Mouse (Mus musculus): ENCODE data around the gene Zfp174. TPM values are rescaled to one million over a fixed set of nuclear protein-coding genes. Genes with fewer than 3 reads are reported as not detected.
"Not testable (repeated sequence)": the region's sequence is repeated elsewhere in the genome, so short reads cannot be mapped to it uniquely, and the experiment has no call there.

Gene Zfp174
- polyA plus RNA-seq (2015; fragmentation: Nextera tagmentation; extraction: Ambion mirVana) = 0.92 and 1.2 TPM in 2 replicates

DNA sequence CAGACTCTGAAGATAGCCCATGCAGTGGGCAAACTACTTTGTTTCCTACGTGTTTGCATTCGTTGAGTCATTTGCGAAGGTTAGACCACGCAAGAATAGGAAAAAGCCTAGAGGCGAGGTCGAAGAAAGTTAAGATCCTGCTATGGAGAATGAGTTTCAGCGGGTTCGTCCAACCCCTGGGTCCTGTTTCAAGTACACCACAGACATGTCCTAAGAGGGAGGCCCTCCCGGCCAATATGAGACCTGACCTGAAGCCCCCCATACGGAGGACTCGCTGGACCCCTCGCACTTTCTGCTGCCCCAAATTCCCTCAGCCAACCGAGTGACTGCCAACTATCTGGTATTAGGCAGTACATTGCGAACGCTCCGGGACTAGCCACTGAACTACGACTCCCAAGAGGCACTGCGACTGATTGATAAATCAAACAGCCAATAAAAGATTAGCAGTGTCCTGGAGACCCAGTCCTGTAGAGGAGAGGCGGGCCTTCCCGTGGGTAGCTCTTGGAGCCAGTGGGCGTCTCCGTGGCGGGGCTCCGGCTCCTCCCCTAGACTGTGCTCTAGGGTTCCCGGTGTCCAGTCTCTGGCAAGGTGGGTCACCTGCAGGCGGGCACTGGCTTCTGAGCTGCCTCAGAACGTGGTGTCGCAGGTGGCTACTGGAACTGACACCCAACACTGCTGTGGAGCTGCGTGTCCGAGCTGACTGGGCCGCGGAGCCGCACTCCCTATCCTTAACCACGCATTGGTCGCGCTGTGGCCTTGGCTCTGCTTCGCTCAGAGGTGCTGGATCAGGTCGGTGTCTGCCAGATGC, at the start of gene Zfp174:
Gene Zfp174, plus strand, starts transcription at position 558 of the 808 bp plus-strand sequence.
- DNase-seq (ENCODE audit: low spot score) (peak; percentile 98), ATAC-seq (replicated peaks; ENCODE audit: low FRiP score, low read depth) (peak; percentile 100)
- peak within 1 kb of the TSS; percentile 68 for H3K4me3 ChIP-seq (replicated peaks; ENCODE audit: low read depth, low read length)
- no peaks in the 10 kb centered on the region for H3K4me1 ChIP-seq (replicated peaks; ENCODE audit: insufficient read depth, low read length)
- no peaks in the 10 kb centered on the region for H3K9me3 ChIP-seq (replicated peaks; ENCODE audit: low read length)
- peak within 1 kb of the TSS; percentile 74 for H3K4me2 ChIP-seq (ENCODE audit: low read length)
- peak within 1 kb of the TSS; percentile 63 for H3K27ac ChIP-seq
- no peaks in the 10 kb centered on the region for H3K36me3 ChIP-seq (ENCODE audit: insufficient read depth, low read length)
- TF ChIP-seq CTCF (IDR thresholded peaks at IDR 0.05; ENCODE audit: low read depth) = 0 out of 2 replicates have a peak, but pooled peaks have one; percentile 19
- H3K27me3 ChIP-seq (ENCODE audit: insufficient read depth, low read length) = no peaks in the 10 kb centered on the region
- 2% methylated on average over 38 of the region's 38 CpGs for WGBS
- peak within 1 kb of the TSS; percentile 70 for H3K9ac ChIP-seq (ENCODE audit: low read depth, low read length)

- Histone ChIP-seq H3K4me1 (replicated peaks; ENCODE audit: insufficient read depth, low read length) (no peaks in the 10 kb centered on the region), H3K4me3 (replicated peaks; ENCODE audit: low read depth, low read length) (no peak overlapping the region), H3K4me2 (ENCODE audit: low read length) (no peak overlapping the region), H3K27ac (no peak overlapping the region), H3K9ac (ENCODE audit: low read depth, low read length) (no peak overlapping the region), H3K9me3 (replicated peaks; ENCODE audit: low read length) (no peaks in the 10 kb centered on the region), H3K27me3 (ENCODE audit: insufficient read depth, low read length) (no peaks in the 10 kb centered on the region), H3K36me3 (ENCODE audit: insufficient read depth, low read length) (no peaks in the 10 kb centered on the region)
- no peak for DNase-seq (ENCODE audit: low spot score)
- no peak for ATAC-seq (replicated peaks; ENCODE audit: low FRiP score, low read depth)
- 92% methylated on average over 3 of the region's 3 CpGs for WGBS
- TF ChIP-seq CTCF (IDR thresholded peaks at IDR 0.05; ENCODE audit: low read depth) = no peak
Observed at GRCm38 (mm10) chr16:3808176-3808575, 38.9 kb upstream of the Zfp174 start.

DNA sequence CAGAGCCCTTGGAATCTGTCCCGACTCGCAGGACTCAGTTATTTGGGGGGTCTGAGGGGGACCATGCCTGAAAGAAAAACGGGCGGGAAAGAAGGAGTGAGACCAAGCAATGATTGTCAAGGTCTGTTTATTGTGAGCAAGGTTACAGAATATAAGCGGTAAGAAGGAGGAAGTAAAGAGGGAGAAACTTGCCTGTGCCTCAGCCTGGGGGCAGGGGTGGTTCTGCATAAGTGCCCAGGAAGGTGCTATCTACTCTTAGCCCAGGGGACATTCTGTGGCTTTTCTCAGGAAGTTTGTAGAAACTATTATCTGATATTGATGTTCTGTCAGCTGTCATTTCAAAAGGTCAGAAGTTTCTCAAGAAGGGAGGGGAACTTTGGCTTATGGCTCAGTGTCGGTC, 32.4 kb upstream of the Zfp174 start:
- 81% methylated on average over 6 of the region's 6 CpGs for WGBS
- not testable (repeated sequence) for H3K9me3 ChIP-seq (replicated peaks; ENCODE audit: low read length); H3K27ac ChIP-seq; ATAC-seq (replicated peaks; ENCODE audit: low FRiP score, low read depth); H3K27me3 ChIP-seq (ENCODE audit: insufficient read depth, low read length); H3K9ac ChIP-seq (ENCODE audit: low read depth, low read length); H3K36me3 ChIP-seq (ENCODE audit: insufficient read depth, low read length); H3K4me2 ChIP-seq (ENCODE audit: low read length); DNase-seq (ENCODE audit: low spot score); H3K4me3 ChIP-seq (replicated peaks; ENCODE audit: low read depth, low read length); H3K4me1 ChIP-seq (replicated peaks; ENCODE audit: insufficient read depth, low read length)

GRCm38 (mm10) chr16:3820202-3820601, 26.9 kb upstream of the Zfp174 start:
- Histone ChIP-seq H3K9me3 (replicated peaks; ENCODE audit: low read length) (no peaks in the 10 kb centered on the region), H3K36me3 (ENCODE audit: insufficient read depth, low read length) (no peaks in the 10 kb centered on the region), H3K9ac (ENCODE audit: low read depth, low read length) (no peak overlapping the region), H3K27ac (no peak overlapping the region), H3K4me2 (ENCODE audit: low read length) (no peak overlapping the region), H3K4me3 (replicated peaks; ENCODE audit: low read depth, low read length) (no peak overlapping the region), H3K4me1 (replicated peaks; ENCODE audit: insufficient read depth, low read length) (no peaks in the 10 kb centered on the region), H3K27me3 (ENCODE audit: insufficient read depth, low read length) (no peaks in the 10 kb centered on the region)
- WGBS = 89% methylated on average over 2 of the region's 2 CpGs
- ATAC-seq (replicated peaks; ENCODE audit: low FRiP score, low read depth) (no peak), DNase-seq (ENCODE audit: low spot score) (no peak)
- TF ChIP-seq CTCF (IDR thresholded peaks at IDR 0.05; ENCODE audit: low read depth) = no peak

DNA sequence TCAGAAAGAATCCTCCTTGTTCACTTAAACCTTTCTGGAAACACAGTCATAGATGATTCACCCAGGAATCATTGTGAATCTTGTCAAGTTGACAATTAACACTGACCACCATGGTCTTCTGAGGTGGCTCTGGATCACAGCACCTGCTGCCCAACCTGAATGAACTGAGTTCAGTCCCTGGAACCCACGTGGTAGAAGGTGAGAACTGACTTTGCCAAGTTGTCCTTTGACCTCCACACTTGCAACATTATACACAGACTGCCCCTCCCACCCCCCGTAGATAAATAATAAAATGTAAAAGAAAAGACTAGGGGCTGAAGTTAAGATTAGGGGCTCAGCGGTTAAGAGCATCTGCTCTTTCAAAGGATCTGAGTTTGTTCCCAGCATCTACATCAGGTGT, 19.0 kb upstream of the Zfp174 start:
- TF ChIP-seq CTCF (IDR thresholded peaks at IDR 0.05; ENCODE audit: low read depth) = no peak
- H3K9ac ChIP-seq (ENCODE audit: low read depth, low read length) = no peak overlapping the region
- H3K4me1 ChIP-seq (replicated peaks; ENCODE audit: insufficient read depth, low read length) = no peaks in the 10 kb centered on the region
- no peaks in the 10 kb centered on the region for H3K36me3 ChIP-seq (ENCODE audit: insufficient read depth, low read length)
- WGBS = 52% methylated on average over 3 of the region's 3 CpGs
- no peaks in the 10 kb centered on the region for H3K9me3 ChIP-seq (replicated peaks; ENCODE audit: low read length)
- no peaks in the 10 kb centered on the region for H3K27me3 ChIP-seq (ENCODE audit: insufficient read depth, low read length)
- no peak overlapping the region for H3K4me2 ChIP-seq (ENCODE audit: low read length)
- H3K4me3 ChIP-seq (replicated peaks; ENCODE audit: low read depth, low read length) = no peak overlapping the region
- ATAC-seq (replicated peaks; ENCODE audit: low FRiP score, low read depth) = no peak
- no peak for DNase-seq (ENCODE audit: low spot score)
- H3K27ac ChIP-seq = no peak overlapping the region

GRCm38 (mm10) chr16:3829727-3830126, 17.3 kb upstream of the Zfp174 start:
- no peak for TF ChIP-seq CTCF (IDR thresholded peaks at IDR 0.05; ENCODE audit: low read depth)
- Histone ChIP-seq H3K4me1 (replicated peaks; ENCODE audit: insufficient read depth, low read length) (no peaks in the 10 kb centered on the region), H3K4me2 (ENCODE audit: low read length) (no peak overlapping the region), H3K4me3 (replicated peaks; ENCODE audit: low read depth, low read length) (no peak overlapping the region), H3K9me3 (replicated peaks; ENCODE audit: low read length) (no peaks in the 10 kb centered on the region), H3K27ac (no peak overlapping the region), H3K9ac (ENCODE audit: low read depth, low read length) (no peak overlapping the region), H3K27me3 (ENCODE audit: insufficient read depth, low read length) (no peaks in the 10 kb centered on the region), H3K36me3 (ENCODE audit: insufficient read depth, low read length) (no peaks in the 10 kb centered on the region)
- DNase-seq (ENCODE audit: low spot score) = no peak
- 79% methylated on average over 2 of the region's 2 CpGs for WGBS
- ATAC-seq (replicated peaks; ENCODE audit: low FRiP score, low read depth) = no peak
